Mouse (Mus musculus) forelimb bud, embryonic 11.5 days (tissue): Measurements from ENCODE around the gene Copz1.
"Not testable (repeated sequence)": the region's sequence is repeated elsewhere in the genome, so short reads cannot be mapped to it uniquely, and the experiment has no call there.

ENCODE experiments used
- DNase-seq: peaks from one replicate; pipeline ENCODE4 v3.0.0-alpha.2; 2012; ENCODE audit warnings: low read depth, low spot score

Copz1 gene

GRCm38 (mm10) chr15:103251595-103251994, 20.9 kb upstream of the Copz1 start:
- no peak for DNase-seq

DNA sequence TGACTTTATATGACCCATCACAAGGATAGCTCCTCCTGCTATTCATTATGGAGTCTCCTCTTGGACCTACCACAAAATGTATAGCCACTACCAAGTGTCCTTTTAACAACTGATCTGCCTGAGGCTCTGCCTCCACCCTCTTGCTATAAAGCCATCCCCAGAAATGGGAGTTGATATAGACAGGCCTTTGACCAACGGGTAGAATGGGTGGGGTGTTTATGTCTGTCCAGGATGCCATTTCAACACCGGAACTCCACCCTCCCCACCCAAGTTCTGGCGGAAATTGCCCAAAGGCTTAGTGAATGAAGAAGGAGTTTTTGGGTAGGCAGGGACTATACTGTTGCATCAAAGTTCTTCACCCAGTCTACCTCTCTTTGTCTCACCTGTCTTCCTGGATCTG, 19.9 kb upstream of the Copz1 start:
- no peak for DNase-seq

- DNase-seq, result no peak
Observed at GRCm38 (mm10) chr15:103253352-103253751, 19.2 kb upstream of the Copz1 start.

DNA sequence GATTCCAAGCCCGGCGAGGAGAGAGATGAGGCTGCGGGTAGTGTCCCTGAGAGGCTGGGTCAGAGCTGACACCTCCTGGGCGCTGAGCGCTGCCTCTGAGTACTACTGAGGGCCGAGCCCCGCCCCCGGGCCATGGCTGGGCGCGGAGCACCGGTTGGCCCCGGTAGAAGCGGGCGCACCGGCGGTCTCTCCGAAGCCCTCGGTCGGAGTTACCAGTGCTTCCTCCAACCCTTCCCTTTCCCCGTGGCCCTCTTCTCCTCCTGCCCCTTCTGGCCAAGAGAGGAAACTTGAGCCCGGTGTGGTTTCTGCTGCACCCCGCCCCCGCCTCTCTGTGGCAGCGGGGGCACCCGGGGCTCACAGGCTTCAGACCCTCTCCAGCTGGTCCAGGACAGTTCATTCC, 17.3 kb upstream of the Copz1 start:
- no peak for DNase-seq

- DNase-seq, result no peak
Observed at GRCm38 (mm10) chr15:103256210-103256986, 16.1 kb upstream of the Copz1 start.

DNA sequence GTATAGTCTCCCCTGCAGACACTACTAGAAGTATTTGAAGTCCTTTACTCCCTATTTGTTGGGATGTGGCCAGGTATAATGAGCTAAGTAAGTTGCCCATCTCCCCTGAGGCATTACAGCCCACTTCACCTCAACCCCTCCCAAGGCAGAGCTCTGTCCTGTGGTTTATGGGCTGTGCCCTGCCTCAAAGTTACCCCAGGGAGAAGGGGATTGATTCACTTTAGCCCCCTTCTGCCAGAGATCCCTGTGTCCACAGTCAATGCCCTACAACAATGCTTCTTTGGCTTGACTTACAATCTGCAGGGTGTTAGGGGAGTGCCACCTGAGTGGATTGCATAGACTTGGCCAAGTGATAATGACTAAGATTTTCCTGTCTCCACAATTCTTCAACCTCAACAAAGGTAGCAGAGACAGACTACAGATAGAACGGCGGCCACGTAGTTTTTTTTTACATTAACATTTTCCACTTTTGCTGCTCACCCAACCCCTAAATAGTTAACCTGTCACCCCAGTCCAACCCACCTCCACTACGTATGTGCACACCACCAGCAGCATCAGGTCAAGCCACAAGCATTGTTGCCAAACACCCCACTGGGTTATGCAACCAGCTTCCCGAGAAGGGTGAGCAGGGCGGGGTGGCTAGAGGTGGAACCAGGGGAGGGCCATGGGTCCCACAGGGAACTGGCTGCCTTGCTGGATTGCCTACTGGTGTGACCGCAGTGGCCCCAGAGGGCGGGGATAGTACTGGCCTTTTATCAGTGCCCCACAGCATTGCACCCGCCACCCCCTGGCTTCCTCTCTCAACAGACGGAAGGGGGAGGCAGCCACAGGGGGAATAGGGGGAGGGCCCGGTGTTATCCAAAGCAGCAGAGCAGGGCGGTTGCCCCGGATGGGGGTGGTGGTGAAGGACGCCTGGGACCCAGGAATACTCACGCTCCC, 14.5 kb upstream of the Copz1 start, which contains the start of gene Nfe2:
Gene Nfe2, minus strand, starts transcription at position 614 of the 939 bp plus-strand sequence.
- DNase-seq, result no peak

- DNase-seq, result no peak
Observed at GRCm38 (mm10) chr15:103259162-103259561, 13.4 kb upstream of the Copz1 start.

DNA sequence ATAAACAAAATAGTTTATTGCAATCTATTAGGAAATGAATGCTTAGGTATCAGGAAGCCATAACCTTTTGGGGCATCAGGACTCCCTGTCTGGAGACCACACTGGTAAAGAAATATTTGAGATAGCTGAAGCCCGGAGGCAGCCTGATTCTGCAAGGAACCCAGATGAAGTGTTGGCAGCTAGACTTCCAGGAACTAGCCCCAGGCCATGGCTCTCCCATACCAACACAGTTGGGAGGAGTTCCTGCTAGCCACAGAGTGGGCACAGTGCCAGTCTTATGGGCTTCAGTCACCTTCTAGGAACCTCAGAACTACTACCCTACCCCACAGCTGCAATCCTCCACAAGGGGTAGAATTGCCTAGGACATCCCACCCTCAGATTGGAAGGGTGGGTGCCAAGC, 12.5 kb upstream of the Copz1 start:
- no peak for DNase-seq

GRCm38 (mm10) chr15:103264794-103265193, 7.7 kb upstream of the Copz1 start:
- no peak for DNase-seq

DNA sequence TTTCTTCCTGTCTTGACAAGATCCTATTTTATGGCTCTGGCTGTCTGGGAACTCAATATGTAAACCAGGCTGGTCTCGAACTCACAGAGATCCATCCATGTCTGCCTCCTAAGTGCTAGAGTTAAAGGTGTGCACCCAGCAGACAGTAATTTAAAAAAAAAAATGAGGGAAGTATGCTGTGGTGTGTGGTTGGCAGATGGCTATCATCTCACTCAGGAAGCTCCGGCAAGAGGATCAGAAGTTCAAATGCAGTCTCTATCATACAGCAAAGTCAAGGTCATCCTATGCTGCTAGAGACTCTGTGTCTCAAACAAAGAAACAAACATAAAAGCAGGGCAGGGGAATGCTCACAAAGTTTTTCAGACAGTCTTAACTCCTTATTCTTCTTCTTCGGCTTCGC, 3.6 kb upstream of the Copz1 start:
- no peak for DNase-seq

- not testable (repeated sequence) for DNase-seq
Observed at GRCm38 (mm10) chr15:103275943-103276342, 3.4 kb downstream of the Copz1 start.

DNA sequence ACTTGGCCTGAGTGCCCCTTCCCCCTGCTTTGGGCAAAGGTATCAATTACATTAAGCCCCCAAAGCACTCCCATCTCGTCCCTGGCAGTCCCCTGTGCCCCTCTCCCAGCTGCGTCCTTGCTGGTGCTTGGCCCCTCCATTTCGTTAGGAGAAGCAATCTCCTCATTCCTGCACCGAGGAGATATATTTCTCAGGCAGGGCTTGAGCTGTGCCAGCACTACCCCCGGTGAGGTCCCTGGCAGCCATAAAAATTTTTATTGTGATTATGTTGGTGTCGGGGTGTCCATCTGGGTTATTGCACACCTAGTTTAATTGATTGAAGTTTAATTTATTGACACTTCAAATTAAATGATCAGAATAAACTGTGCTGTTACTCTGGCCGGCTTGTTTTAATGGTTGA, 5.4 kb downstream of the Copz1 start:
- DNase-seq, result no peak

DNA sequence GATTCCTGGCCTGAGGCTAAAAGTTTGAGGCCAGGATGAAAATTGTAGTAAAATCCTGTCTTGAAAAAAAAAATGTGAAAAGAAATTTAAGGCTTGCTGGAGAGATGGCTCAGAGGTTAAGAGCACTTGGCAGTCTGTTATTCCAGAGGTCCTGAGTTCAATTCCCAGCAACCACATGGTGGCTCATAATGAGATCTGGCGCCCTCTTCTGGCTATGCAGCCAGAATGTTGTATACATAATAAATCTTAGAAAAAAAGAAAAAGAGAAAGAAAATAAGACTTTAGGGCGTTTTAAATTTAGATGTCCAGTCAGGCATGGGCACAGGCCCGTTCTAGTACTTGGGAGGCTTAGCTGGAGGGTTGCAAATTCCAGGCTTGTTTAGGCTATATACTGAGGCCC, 7.2 kb downstream of the Copz1 start:
- no peak for DNase-seq

DNA sequence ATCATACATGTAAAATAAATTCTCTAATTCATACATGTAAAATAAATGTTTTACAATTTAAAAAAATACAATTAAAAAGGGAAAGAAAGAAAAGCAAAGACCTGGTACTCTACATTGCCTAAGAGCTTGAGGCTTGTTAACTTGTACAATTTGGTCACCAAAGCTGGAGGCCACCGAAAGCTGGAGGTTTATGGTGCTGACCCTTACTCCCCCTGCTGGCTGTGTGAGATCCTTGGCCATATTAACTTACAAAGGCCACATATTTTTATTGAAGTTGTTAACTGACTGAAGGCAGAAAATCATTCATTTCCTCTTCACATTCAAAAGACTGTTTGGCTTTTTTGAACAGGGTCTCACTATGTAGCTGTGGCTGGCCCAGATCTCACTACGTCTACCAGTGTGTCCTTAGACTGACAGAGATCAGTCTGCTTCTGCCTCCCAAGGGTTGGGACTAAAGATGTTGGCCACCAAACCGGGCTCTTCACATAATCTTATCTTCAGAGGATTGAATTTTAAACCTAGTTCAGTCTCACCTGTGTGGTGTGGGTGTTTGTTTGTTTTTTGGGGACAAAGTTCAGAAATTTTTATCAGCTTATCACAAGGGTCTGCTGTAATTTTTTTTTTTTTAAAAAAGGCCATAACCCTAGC, 8.4 kb downstream of the Copz1 start:
- DNase-seq, result peak; percentile 56

DNA sequence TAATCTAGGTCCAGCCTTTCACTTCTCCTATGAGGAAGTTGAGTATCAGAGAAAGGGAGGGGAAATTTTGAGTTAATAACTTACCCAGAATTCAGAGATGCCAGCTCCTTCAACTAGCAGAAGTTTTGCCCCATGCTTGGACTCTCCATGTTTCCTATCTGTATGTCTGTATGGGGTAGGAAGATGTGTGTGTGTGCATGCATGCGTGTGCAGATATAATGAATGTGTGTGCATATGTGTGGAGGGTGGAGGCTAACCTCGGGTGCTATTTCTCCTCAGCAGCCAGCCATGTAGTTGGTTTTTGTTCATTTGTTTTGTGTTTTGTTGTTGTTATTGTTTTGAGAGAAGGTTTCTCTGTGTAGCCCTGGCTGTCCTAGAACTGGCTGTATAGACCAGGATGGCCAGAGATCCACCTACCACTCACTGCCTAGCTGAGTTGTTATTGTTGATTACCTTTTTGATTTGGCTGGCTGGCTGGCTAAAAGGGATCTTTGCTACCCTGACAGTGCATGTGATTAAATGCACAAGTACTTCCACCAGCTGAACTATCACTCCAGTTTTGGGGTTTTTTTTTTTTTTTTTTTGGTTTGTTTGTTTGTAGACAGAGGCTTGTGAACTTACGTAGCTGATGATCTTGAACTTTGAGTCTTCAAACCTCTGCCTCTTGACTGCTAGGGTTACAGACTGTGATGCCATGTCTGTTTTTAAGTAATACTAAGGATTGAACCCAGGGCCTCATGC, 9.1 kb downstream of the Copz1 start:
- no peak for DNase-seq

GRCm38 (mm10) chr15:103284066-103284465, 11.6 kb downstream of the Copz1 start:
- DNase-seq, result peak; percentile 69

DNA sequence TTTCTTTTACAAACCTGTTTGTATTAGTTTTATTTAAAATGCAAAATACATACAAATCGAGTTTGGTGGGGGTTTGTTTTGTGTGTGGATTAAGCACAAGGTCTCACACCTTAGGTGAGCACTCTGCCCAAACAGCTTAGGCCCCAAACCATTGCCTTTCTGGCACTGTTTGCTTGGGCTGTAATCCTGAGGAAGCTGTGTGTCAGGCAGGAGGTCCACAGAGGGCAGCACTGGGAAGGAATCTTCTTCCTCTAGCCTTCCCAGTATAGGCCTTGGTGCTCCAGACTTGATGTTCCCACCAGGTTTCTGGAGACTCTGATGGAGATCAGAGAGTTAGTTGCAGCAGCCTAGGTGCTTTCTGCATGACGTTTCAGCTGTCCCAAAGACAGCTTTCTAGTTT, 12.1 kb downstream of the Copz1 start:
- DNase-seq, result no peak

DNA sequence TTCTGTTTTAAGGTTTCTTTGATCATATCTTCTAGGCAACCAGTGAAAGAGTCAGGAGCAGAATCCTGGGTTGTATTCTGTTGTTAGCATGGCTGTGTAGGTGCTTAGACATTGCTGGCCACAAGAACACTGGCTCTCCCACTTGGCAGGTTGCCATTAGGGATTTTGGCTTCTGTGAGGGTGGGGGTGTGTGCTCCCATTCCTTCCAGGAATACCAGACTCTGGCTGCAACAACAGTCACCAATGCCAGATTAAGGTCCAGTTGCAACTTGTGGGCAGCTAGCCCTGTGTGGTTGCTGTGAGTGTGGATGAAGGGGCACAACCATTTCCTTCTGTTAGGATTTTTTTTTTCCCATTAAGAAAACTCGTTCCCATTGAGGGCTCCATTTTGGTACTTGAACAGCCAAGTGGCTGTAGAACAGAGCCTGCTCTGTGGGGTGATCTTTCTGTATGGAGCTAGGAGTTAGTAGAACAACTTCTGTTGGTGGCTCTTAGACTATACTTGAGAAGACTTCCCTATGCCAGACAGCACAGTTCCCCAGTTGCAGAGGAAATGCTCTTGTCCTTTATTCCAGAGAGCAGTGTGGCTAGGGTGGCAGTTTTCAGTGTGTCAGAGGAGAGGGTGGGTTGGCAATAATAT, 13.4 kb downstream of the Copz1 start:
- no peak for DNase-seq

- DNase-seq, result no peak
Observed at GRCm38 (mm10) chr15:103289600-103289999, 17.1 kb downstream of the Copz1 start.

GRCm38 (mm10) chr15:103290417-103290816, 17.9 kb downstream of the Copz1 start:
- DNase-seq, result no peak

DNA sequence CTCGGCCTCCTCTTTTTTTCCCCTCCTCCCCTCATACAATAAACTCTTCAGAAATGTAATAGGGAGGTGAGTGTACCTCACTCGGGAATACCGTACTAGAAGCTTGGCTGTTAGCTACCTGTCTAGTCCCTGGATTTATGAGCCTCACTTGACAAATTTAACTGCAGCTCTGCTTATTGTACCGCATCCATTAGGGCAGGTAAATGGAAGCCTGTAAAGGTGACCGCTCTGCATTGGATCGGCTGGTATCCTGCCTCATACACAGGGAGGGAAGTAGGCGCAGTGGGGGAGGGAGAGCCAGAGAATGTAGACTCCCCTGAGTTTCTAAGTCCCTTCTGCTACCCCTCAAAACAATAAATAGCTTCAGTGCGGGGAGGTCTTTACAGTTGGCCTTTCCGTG, 18.3 kb downstream of the Copz1 start:
- DNase-seq, result no peak
